Mouse (Mus musculus) embryonic facial prominence, embryonic 14.5 days (tissue): ENCODE measurements around the gene Syt15. TPM values are rescaled to one million over a fixed set of nuclear protein-coding genes. Genes with fewer than 3 reads are reported as not detected.

ENCODE experiments used
- ATAC-seq: fragments of 200-750 bp; cut with Nextera tagmentation; 2 replicates; pipeline ENCODE4 v1.8.0; 2017; ENCODE audit warnings: low read depth, moderate number of reproducible peaks, moderate TSS enrichment
- DNase-seq: peaks from one replicate; pipeline ENCODE4 v3.0.0-alpha.2; 2015; ENCODE audit warnings: low spot score
- H3K27ac ChIP-seq: fragments of 300-500 bp; sonication (generic); replicated peaks from 2 replicates; pipeline ENCODE4 v1.5.1; 2014; ENCODE audit warnings: low read depth, mild to moderate bottlenecking, low read length, moderate library complexity
- H3K27me3 ChIP-seq: fragments of 300-500 bp; sonication (generic); replicated peaks from 2 replicates; pipeline ENCODE4 v1.6.1; 2014; ENCODE audit warnings: low read length; ENCODE audit not compliant: control insufficient read depth, insufficient read depth
- H3K36me3 ChIP-seq: fragments of 300-500 bp; sonication (generic); 2 replicates; pipeline ENCODE4 v1.6.1; 2014; ENCODE audit warnings: low read length, mixed read lengths; ENCODE audit not compliant: control insufficient read depth, insufficient read depth
- H3K4me1 ChIP-seq: fragments of 300-500 bp; sonication (generic); 2 replicates; pipeline ENCODE4 v1.6.1; 2014; ENCODE audit warnings: antibody characterized with exemption, low read length; ENCODE audit not compliant: control insufficient read depth, insufficient read depth
- H3K4me2 ChIP-seq: fragments of 300-500 bp; sonication (generic); 2 replicates; pipeline ENCODE4 v1.6.1; 2014; ENCODE audit warnings: low read depth, mild to moderate bottlenecking, low read length, moderate library complexity, mixed read lengths
- H3K4me3 ChIP-seq: fragments of 300-500 bp; sonication (generic); 2 replicates; pipeline ENCODE4 v1.5.1; 2014; ENCODE audit warnings: low read depth, mild to moderate bottlenecking, low read length
- H3K9ac ChIP-seq: fragments of 300-500 bp; sonication (generic); 2 replicates; pipeline ENCODE4 v1.6.1; 2014; ENCODE audit warnings: low read depth, mild to moderate bottlenecking, low read length, moderate library complexity, mixed read lengths
- H3K9me3 ChIP-seq: fragments of 300-500 bp; sonication (generic); 2 replicates; pipeline ENCODE4 v1.6.1; 2016; ENCODE audit warnings: low read length; ENCODE audit not compliant: control insufficient read depth
- WGBS: fragments of 180-500 bp; shearing (Covaris S2); extraction: QIAGEN DNeasy Blood & Tissue Kit; methylation state at CpG from one replicate; pipeline ENCODE4 v1.1.7; 2014; 5-methylcytosine and 5-hydroxymethylcytosine counted together
- polyA plus RNA-seq: library from polyadenylated mRNA; unstranded; fragments of >200 nt; fragmentation: Nextera tagmentation; extraction: Ambion mirVana; gene quantifications from 2 replicates; pipeline ENCODE4 v1.2.1, GENCODE M21; 2014

Syt15 gene
- polyA plus RNA-seq, result 0.25 and 0.60 TPM in 2 replicates

DNA sequence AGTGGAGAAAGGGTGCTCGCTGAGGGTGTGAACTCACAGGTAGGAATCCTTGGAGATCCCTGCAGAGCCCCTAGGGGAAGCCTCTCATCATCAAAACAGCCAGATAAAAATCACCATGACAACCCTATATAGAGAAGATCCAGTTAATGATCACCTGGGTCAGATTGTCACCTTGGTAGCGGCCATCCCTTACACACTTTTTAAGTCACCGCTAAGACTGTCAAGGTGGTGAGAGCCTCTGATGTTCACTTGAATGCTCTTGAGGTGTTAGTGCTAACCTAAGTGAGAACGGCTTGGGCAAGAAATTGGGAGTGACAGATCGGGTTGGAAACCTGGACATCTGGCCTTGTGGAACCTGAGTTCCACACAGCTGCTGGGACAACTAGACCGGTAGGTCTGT, at the start of gene Syt15:
Syt15 (plus strand) TSS at position 301 of the 400 bp plus-strand sequence.
- no peak for ATAC-seq
- Histone ChIP-seq H3K4me1 (peaks cover 5% of the 10 kb centered on the region; the same call in 1 of the 2 replicates), H3K4me2 (peak within 1 kb of the TSS; percentile 50), H3K9ac (no peak within 1 kb of the TSS), H3K36me3 (no peaks in the 10 kb centered on the region), H3K9me3 (no peaks in the 10 kb centered on the region), H3K4me3 (peak within 1 kb of the TSS; percentile 27), H3K27ac (no peak within 1 kb of the TSS), H3K27me3 (peaks cover 26% of the 10 kb centered on the region)
- DNase-seq, result no peak
- 72% methylated on average over 6 of the region's 6 CpGs for WGBS

GRCm38 (mm10) chr14:34171107-34171506, 48.3 kb upstream of the Syt15 start:
- H3K4me3 ChIP-seq, result no peak overlapping the region
- H3K9ac ChIP-seq, result no peak overlapping the region
- H3K27ac ChIP-seq, result no peak overlapping the region
- WGBS, result 74% methylated on average over 3 of the region's 3 CpGs
- H3K9me3 ChIP-seq, result no peaks in the 10 kb centered on the region
- ATAC-seq (no peak), DNase-seq (no peak)
- no peaks in the 10 kb centered on the region for H3K36me3 ChIP-seq
- no peaks in the 10 kb centered on the region for H3K4me1 ChIP-seq
- no peaks in the 10 kb centered on the region for H3K27me3 ChIP-seq
- H3K4me2 ChIP-seq, result no peak overlapping the region

- no peaks in the 10 kb centered on the region for H3K4me1 ChIP-seq
- WGBS, result 91% methylated on average over 3 of the region's 3 CpGs
These were observed 40.0 kb upstream of the Syt15 start for GRCm38 (mm10) chr14:34179351-34179750.

GRCm38 (mm10) chr14:34183101-34183500, 36.3 kb upstream of the Syt15 start:
- Histone ChIP-seq H3K36me3 (no peaks in the 10 kb centered on the region), H3K4me2 (no peak overlapping the region), H3K4me1 (no peaks in the 10 kb centered on the region), H3K9me3 (peaks cover 11% of the 10 kb centered on the region; the same call in 1 of the 2 replicates), H3K27ac (no peak overlapping the region), H3K4me3 (no peak overlapping the region), H3K27me3 (no peaks in the 10 kb centered on the region), H3K9ac (no peak overlapping the region)
- ATAC-seq (no peak), DNase-seq (no peak)
- WGBS, result 89% methylated on average over 1 of the region's 1 CpGs

More at GRCm38 (mm10) chr14:34179351-34179750, 40.0 kb upstream of the Syt15 start:
- H3K27me3 ChIP-seq, result no peaks in the 10 kb centered on the region
- H3K4me2 ChIP-seq, result no peak overlapping the region
- DNase-seq (no peak), ATAC-seq (no peak)
- H3K9me3 ChIP-seq, result peaks cover 11% of the 10 kb centered on the region; the same call in 1 of the 2 replicates
- no peaks in the 10 kb centered on the region for H3K36me3 ChIP-seq
- H3K27ac ChIP-seq, result no peak overlapping the region
- H3K9ac ChIP-seq, result no peak overlapping the region
- no peak overlapping the region for H3K4me3 ChIP-seq

DNA sequence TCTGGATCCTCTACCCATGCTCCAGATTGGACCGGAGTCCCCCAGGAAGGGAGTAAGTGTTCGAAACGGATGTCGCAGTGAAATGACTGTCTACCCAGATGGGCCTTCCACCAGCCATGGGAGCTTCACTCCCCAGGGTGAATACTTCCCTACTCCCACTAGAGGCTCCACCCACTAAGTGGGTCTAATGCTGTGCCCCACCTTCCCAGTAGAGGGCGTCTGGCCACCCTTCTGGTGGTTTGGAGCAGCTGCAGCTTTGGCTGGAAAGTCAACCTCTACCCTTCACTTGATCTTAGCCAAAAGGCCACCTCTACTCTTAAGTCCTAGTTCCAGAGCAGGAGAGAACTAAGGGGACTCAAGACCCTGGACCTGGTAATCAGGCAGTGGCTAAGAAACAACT, 30.8 kb upstream of the Syt15 start:
- H3K27ac ChIP-seq, result no peak overlapping the region
- DNase-seq (no peak), ATAC-seq (no peak)
- H3K36me3 ChIP-seq, result no peaks in the 10 kb centered on the region
- no peak overlapping the region for H3K9ac ChIP-seq
- H3K9me3 ChIP-seq, result no peaks in the 10 kb centered on the region
- H3K27me3 ChIP-seq, result no peaks in the 10 kb centered on the region
- no peak overlapping the region for H3K4me3 ChIP-seq
- no peaks in the 10 kb centered on the region for H3K4me1 ChIP-seq
- H3K4me2 ChIP-seq, result no peak overlapping the region
- WGBS, result 68% methylated on average over 5 of the region's 5 CpGs

DNA sequence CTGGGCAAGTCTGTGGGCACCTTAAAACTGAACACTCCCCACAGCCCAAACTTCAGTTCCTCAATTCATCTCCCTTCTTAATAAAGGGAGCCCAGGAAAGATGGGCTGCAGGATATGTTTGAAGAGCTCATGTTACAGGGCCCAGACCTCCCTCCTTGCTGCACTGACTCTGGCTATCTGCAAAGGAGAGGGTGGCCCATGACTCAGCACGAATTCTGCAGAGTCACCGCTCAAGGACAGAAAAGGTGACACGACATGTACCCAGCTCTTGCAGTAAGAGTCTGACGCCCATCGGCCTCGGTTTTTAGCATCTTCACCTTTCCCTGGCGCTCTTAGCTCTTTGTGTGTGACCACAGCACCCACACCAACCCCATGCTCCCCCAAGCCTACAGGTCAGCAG, 29.0 kb upstream of the Syt15 start:
- Histone ChIP-seq H3K36me3 (no peaks in the 10 kb centered on the region), H3K4me2 (no peak overlapping the region), H3K4me1 (no peaks in the 10 kb centered on the region), H3K4me3 (no peak overlapping the region), H3K27ac (no peak overlapping the region), H3K9ac (no peak overlapping the region), H3K9me3 (no peaks in the 10 kb centered on the region), H3K27me3 (no peaks in the 10 kb centered on the region)
- ATAC-seq, result no peak
- WGBS, result 73% methylated on average over 7 of the region's 7 CpGs
- DNase-seq, result no peak

DNA sequence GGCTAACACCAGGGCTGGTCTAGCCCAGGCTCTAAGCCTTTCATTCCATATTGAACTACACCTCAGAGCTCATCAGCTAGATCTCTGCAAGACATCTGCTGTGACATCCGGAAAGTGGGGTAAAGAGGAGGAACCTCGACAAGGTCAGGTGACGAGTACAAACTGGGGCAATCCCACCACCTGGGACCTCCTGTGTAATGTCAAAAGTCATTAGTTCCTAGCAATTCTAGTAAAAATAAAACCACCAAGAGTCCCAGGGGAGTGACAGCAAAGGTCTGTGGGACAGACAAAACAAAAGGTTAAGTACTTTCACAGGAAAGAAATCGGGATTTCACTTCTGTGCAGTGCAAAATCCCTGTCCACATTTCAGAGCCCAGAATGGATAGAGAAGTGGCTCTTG, 25.5 kb upstream of the Syt15 start:
- ATAC-seq (no peak), DNase-seq (no peak)
- Histone ChIP-seq H3K27ac (no peak overlapping the region), H3K36me3 (no peaks in the 10 kb centered on the region), H3K4me1 (peaks cover 13% of the 10 kb centered on the region), H3K4me3 (no peak overlapping the region), H3K9me3 (no peaks in the 10 kb centered on the region), H3K9ac (no peak overlapping the region), H3K4me2 (no peak overlapping the region), H3K27me3 (no peaks in the 10 kb centered on the region)
- 68% methylated on average over 4 of the region's 4 CpGs for WGBS

DNA sequence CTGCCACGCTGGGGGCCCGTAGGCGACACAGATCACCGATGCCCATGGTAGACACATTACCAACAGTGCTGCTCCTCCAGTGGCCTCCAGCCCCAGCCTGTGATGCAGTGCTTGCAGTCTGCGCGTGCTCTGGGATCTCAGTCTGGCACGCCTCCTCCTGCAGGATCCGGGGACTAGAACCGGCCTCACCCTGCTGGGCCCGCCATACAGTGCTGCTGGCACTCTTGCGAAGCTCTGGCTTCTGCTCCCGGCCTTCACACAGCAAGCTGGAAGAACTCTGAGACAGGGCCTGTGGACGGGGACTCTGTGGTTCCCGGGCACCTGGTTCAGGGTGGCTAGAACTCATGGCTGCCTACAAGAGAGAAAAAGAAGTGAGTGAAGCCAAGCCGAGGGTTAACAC, 23.9 kb upstream of the Syt15 start:
- Histone ChIP-seq H3K9ac (no peak overlapping the region), H3K36me3 (no peaks in the 10 kb centered on the region), H3K9me3 (no peaks in the 10 kb centered on the region), H3K4me2 (no peak overlapping the region), H3K4me1 (peaks cover 16% of the 10 kb centered on the region), H3K27me3 (no peaks in the 10 kb centered on the region), H3K4me3 (no peak overlapping the region), H3K27ac (no peak overlapping the region)
- DNase-seq (no peak), ATAC-seq (no peak)
- WGBS, result 88% methylated on average over 15 of the region's 15 CpGs

- ATAC-seq (no peak), DNase-seq (peak; percentile 39)
- peaks cover 17% of the 10 kb centered on the region for H3K4me1 ChIP-seq
- H3K27me3 ChIP-seq, result no peaks in the 10 kb centered on the region
- H3K27ac ChIP-seq, result peak overlapping the region; percentile 21
- no peaks in the 10 kb centered on the region for H3K36me3 ChIP-seq
- WGBS, result 32% methylated on average over 4 of the region's 4 CpGs
- H3K9me3 ChIP-seq, result no peaks in the 10 kb centered on the region
- H3K9ac ChIP-seq, result peak overlapping the region; percentile 22; the same call in 1 of the 2 replicates
- no peak overlapping the region for H3K4me2 ChIP-seq
- no peak overlapping the region for H3K4me3 ChIP-seq
These were observed 22.7 kb upstream of the Syt15 start for GRCm38 (mm10) chr14:34196706-34197105.
